Mouse (Mus musculus) ovary, postnatal 14 days (tissue): ENCODE measurements around the gene Olfr1049.
"Not testable (repeated sequence)": the region's sequence is repeated elsewhere in the genome, so short reads cannot be mapped to it uniquely, and the experiment has no call there.

ENCODE experiments used
- DNase-seq: peaks from one replicate; pipeline ENCODE4 v3.0.0; 2022; ENCODE audit warnings: low spot score

The Olfr1049 gene

DNA sequence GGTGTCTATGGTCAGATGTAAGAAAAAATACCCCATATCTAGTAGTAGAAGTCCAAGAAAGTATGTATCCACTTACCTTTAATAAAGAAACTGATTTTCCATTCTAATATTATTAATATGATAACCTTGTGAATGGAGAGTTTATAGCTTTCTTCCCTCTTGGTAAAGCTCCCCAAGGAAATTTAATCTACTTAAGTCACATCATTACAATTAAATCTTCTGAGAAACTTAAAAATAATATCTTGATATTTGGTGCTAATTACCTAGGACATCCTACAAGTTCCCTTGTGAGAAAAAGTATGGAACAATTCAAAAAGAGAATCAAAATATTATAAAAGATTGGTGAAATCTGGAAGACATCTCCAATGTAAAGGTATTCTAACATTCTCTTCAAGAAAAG is at the start of gene Olfr1049:
Gene Olfr1049 (minus strand): TSS at position 101 of the 400 bp plus-strand sequence.
- DNase-seq, result not testable (repeated sequence)

DNA sequence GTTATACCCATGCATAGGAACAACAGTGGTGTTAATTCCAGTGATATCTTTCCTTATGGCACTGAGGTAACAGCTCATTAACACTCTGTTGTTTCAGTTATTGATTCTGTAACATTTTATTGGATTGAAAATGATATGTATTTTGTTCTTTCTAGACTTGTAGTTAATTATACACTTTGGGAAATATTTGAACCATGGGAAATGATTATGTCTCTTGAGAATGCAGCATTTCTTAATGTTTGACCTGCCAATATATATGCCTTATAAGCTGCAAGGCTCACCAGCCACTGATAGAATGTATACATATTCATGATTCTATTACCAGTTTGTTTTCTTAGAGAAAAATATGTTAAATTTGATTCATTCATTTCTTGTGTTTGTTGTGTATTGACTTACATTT is 34.0 kb upstream of the Olfr1049 start, which contains the start of gene Olfr1052:
Gene Olfr1052 (plus strand): TSS at position 301 of the 400 bp plus-strand sequence.
- no peak for DNase-seq

DNA sequence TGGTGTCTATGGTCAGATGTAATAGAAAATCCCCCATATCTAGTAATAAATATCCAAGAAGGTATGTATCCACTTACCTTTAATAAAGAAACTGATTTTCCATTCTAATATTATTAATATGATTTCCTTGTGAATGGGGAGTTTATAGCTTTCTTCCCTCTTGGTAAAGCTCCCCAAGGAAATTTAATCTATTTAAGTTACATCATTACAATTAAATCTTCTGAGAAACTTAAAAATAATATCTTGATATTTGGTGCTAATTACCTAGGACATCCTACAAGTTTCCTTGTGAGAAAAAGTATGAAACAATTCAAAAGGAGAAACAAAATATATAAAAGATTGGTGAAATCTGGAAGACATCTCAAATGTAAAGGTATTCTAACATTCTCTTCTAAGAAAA is 20.9 kb upstream of the Olfr1049 start, which contains the start of gene Olfr1051:
Gene Olfr1051 (minus strand): TSS at position 101 of the 400 bp plus-strand sequence.
- not testable (repeated sequence) for DNase-seq

DNA sequence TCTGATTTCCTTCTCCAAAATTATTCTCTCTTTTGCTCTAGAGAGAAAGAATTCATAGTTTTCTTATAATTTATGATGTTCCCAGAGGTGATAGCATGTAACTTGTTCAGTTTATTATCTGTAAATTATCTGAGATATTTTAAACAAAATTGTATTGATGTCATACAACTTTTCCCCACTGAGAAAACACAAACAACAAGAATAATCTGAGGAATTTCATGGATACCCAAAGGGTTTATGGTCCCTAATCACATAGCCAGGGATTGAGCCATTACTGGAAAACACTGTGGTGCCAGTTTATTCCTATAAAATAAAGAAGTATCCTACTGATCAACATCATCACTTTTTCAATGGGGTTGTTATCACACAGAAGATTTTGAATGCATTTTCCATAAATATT is 17.9 kb downstream of the Olfr1049 start, which contains the start of gene Olfr1048:
Gene Olfr1048 (minus strand): TSS at position 101 of the 400 bp plus-strand sequence.
- no peak for DNase-seq

DNA sequence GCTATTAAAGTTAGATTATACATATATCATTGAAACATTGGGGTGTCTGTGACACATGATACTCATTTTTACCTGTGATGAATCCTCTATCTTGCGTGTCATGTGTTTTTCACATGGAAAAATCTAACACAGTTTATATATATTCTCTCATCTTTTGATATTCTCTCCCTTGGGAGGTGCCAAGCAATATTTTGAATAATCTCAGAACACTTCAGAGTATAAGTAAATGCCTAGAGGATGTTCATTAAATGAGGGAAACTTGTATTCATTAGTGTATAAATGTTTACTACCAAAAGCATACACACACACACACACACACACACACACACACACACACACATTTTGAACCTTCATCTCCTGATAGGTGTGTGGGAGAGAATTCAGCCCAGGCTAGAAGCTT is 26.8 kb downstream of the Olfr1049 start, which contains the start of gene Olfr1047:
Gene Olfr1047 (minus strand): TSS at position 101 of the 400 bp plus-strand sequence.
- DNase-seq, result no peak

DNA sequence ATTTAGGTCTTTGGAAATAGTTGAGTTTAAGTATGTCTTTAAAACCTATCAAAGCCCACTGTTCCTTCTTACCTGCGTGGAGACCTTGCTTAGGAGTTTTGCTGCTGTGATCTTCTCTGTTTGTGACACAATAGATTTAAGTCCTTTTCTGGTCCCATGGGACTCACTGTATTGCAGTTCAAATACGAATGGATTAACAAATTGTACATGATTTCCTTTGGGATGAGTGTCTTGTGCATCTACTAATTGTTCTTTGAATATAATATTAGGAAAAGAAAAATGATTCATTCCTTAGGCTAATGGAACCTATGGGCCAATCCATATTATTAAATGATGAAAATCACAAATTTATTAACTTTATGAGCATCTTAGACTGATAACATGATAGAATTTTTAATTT is 38.9 kb downstream of the Olfr1049 start, which contains the start of gene Olfr1046:
Gene Olfr1046 (minus strand): TSS at position 101 of the 400 bp plus-strand sequence.
- no peak for DNase-seq
